Mouse (Mus musculus) C2C12 (cell line): ENCODE results near the gene Mcur1. TPM values are rescaled to one million over a fixed set of nuclear protein-coding genes. Genes with fewer than 3 reads are reported as not detected.

ENCODE experiments used
- H3K27me3 ChIP-seq: one replicate; pipeline ENCODE4 v1.6.1; 2011; ENCODE audit not compliant: control insufficient read depth, insufficient read depth, insufficient read length
- H3K36me3 ChIP-seq: one replicate; pipeline ENCODE4 v1.6.1; 2011; ENCODE audit not compliant: control insufficient read depth, insufficient read depth
- H3K4me3 ChIP-seq: one replicate; pipeline ENCODE4 v1.5.1; 2011; ENCODE audit warnings: mild to moderate bottlenecking, control low read depth; ENCODE audit not compliant: poor library complexity, insufficient read depth, severe bottlenecking
- H3K79me2 ChIP-seq: one replicate; pipeline ENCODE4 v1.6.1; 2011; ENCODE audit not compliant: control insufficient read depth, insufficient read depth
- H3K79me3 ChIP-seq: one replicate; pipeline ENCODE4 v1.6.1; 2011; ENCODE audit warnings: low read depth, control low read depth
- H3ac ChIP-seq: one replicate; pipeline ENCODE3; 2011; ENCODE audit warnings: low read depth; ENCODE audit not compliant: control insufficient read depth, insufficient read length
- CEBPB ChIP-seq: IDR thresholded peaks from one replicate; pipeline ENCODE4 v1.6.1; 2011; ENCODE audit warnings: low read depth, mild to moderate bottlenecking, control low read depth, moderate library complexity
- CTCF ChIP-seq: IDR thresholded peaks from one replicate; pipeline ENCODE4 v1.5.1; 2011; ENCODE audit not compliant: control insufficient read depth, insufficient read depth, insufficient read length
- FOSL1 ChIP-seq: IDR thresholded peaks from one replicate; pipeline ENCODE4 v1.8.0; 2011; ENCODE audit warnings: mild to moderate bottlenecking, low read length; ENCODE audit not compliant: poor library complexity, insufficient read depth, severe bottlenecking
- MAX ChIP-seq: IDR thresholded peaks from one replicate; pipeline ENCODE4 v1.6.1; 2011; ENCODE audit warnings: mild to moderate bottlenecking, control low read depth
- MYOD1 ChIP-seq: IDR thresholded peaks from one replicate; pipeline ENCODE4 v1.6.1; 2011; ENCODE audit warnings: low read depth; ENCODE audit not compliant: control insufficient read depth, insufficient read length
- MYOG ChIP-seq: IDR thresholded peaks from one replicate; pipeline ENCODE4 v1.6.1; 2011; ENCODE audit not compliant: control insufficient read depth, insufficient read length; ENCODE audit errors: extremely low read depth
- USF1 ChIP-seq: IDR thresholded peaks from one replicate; pipeline ENCODE4 v1.6.1; 2011; ENCODE audit warnings: low read depth, mild to moderate bottlenecking, control low read depth, moderate library complexity
- polyA plus RNA-seq: library from polyadenylated mRNA; unstranded; fragments of >200 nt; fragmentation: generic; extraction: Trizol; gene quantifications from one replicate; pipeline ENCODE4 v1.2.1, GENCODE M21; 2012; ENCODE audit warnings: missing spikeins

Mcur1 gene
- polyA plus RNA-seq, 1 experiment: 4.8 TPM

GRCm38 (mm10) chr13:43517371-43517770, 42.6 kb downstream of the Mcur1 start:
- Histone ChIP-seq H3K27me3 (no peaks in the 10 kb centered on the region), H3K79me3 (no peaks in the 10 kb centered on the region), H3K36me3 (no peaks in the 10 kb centered on the region), H3K4me3 (no peak overlapping the region), H3K79me2 (no peaks in the 10 kb centered on the region), H3ac (no peak overlapping the region)
- no peak for TF ChIP-seq MAX
- TF ChIP-seq FOSL1: no peak
- no peak for TF ChIP-seq CTCF
- no peak for TF ChIP-seq CEBPB
- no peak for TF ChIP-seq MYOD1
- no peak for TF ChIP-seq USF1
- no peak for TF ChIP-seq MYOG

GRCm38 (mm10) chr13:43516931-43517330, 43.1 kb downstream of the Mcur1 start:
- H3K4me3 ChIP-seq: no peak overlapping the region
- H3ac ChIP-seq: no peak overlapping the region
- no peaks in the 10 kb centered on the region for H3K79me3 ChIP-seq
- no peaks in the 10 kb centered on the region for H3K79me2 ChIP-seq
- TF ChIP-seq FOSL1 (no peak), USF1 (no peak), CTCF (no peak)
- no peaks in the 10 kb centered on the region for H3K27me3 ChIP-seq
- H3K36me3 ChIP-seq: no peaks in the 10 kb centered on the region

- no peaks in the 10 kb centered on the region for H3K79me2 ChIP-seq
- H3K27me3 ChIP-seq: no peaks in the 10 kb centered on the region
- no peaks in the 10 kb centered on the region for H3K36me3 ChIP-seq
- H3K79me3 ChIP-seq: no peaks in the 10 kb centered on the region
- H3ac ChIP-seq: no peak overlapping the region
- no peak for TF ChIP-seq CEBPB
- no peak for TF ChIP-seq CTCF
- no peak for TF ChIP-seq MYOD1
- TF ChIP-seq USF1: no peak
- no peak for TF ChIP-seq MYOG
- no peak for TF ChIP-seq FOSL1
- H3K4me3 ChIP-seq: no peak overlapping the region
Observed at GRCm38 (mm10) chr13:43516119-43516518, 43.9 kb downstream of the Mcur1 start.

GRCm38 (mm10) chr13:43514950-43515358, 45.0 kb downstream of the Mcur1 start:
- no peaks in the 10 kb centered on the region for H3K79me2 ChIP-seq
- no peak for TF ChIP-seq CEBPB
- no peak for TF ChIP-seq USF1
- TF ChIP-seq CTCF: no peak
- TF ChIP-seq MAX: no peak
- TF ChIP-seq MYOD1: no peak
- TF ChIP-seq FOSL1: no peak
- no peak for TF ChIP-seq MYOG
- no peak overlapping the region for H3K4me3 ChIP-seq
- H3K79me3 ChIP-seq: no peaks in the 10 kb centered on the region
- H3ac ChIP-seq: no peak overlapping the region
- no peaks in the 10 kb centered on the region for H3K27me3 ChIP-seq
- H3K36me3 ChIP-seq: no peaks in the 10 kb centered on the region

- no peaks in the 10 kb centered on the region for H3K27me3 ChIP-seq
- no peaks in the 10 kb centered on the region for H3K79me2 ChIP-seq
- H3ac ChIP-seq: no peak overlapping the region
- no peak for TF ChIP-seq FOSL1
- no peak for TF ChIP-seq USF1
- TF ChIP-seq CTCF: no peak
- no peak for TF ChIP-seq CEBPB
- TF ChIP-seq MYOD1: no peak
- TF ChIP-seq MAX: no peak
- no peak for TF ChIP-seq MYOG
- no peak overlapping the region for H3K4me3 ChIP-seq
- no peaks in the 10 kb centered on the region for H3K36me3 ChIP-seq
- no peaks in the 10 kb centered on the region for H3K79me3 ChIP-seq
Observed at GRCm38 (mm10) chr13:43512736-43513135, 47.3 kb downstream of the Mcur1 start.

- TF ChIP-seq CEBPB (no peak), MAX (no peak), USF1 (no peak), FOSL1 (no peak), MYOG (no peak), MYOD1 (no peak), CTCF (no peak)
- Histone ChIP-seq H3ac (no peak overlapping the region), H3K79me2 (no peaks in the 10 kb centered on the region), H3K36me3 (no peaks in the 10 kb centered on the region), H3K4me3 (no peak overlapping the region), H3K79me3 (peaks cover 2% of the 10 kb centered on the region), H3K27me3 (no peaks in the 10 kb centered on the region)
Observed at GRCm38 (mm10) chr13:43505798-43506197, 54.2 kb downstream of the Mcur1 start.
